Mouse (Mus musculus) heart, postnatal 0 days (tissue): ENCODE measurements at regions not wholly inside any gene's neighbourhood (a gene's known extent, or its start where the extent isn't known, plus 50 kb on each side); places are given as distances from the start of the nearest gene placed in this dataset.

ENCODE experiments used
- CTCF ChIP-seq: IDR thresholded peaks from 2 replicates; pipeline ENCODE4 v1.5.1; 2016; ENCODE audit warnings: antibody characterized with exemption, control low read depth, low read depth
- EP300 ChIP-seq: IDR thresholded peaks from 2 replicates; pipeline ENCODE4 v1.6.1; 2016; ENCODE audit warnings: antibody characterized with exemption, low read depth

DNA sequence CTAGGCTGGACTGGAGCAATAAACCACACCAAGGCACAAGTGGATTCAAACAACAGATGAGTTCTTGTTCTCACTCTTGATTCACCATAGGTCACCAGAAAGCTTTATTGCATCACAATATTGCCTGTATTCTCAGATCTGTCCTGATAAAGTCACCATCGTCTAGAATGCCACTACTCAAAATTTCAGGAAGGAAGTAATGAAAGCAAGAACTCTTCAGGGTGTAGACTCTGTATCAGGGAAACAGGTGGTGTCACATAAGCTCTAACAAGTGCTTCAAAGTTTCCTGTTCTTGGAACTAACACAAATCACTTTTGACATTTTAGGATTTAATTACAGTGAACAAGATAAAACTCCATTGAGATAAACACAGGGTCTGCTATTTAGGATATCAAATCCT, 52.2 kb upstream of the Tars start:
- TF ChIP-seq CTCF = no peak
- no peak for TF ChIP-seq EP300
